Mouse (Mus musculus) small intestine, adult 2 months (tissue): ENCODE measurements at regions not wholly inside any gene's neighbourhood (a gene's known extent, or its start where the extent isn't known, plus 50 kb on each side); places are given as distances from the start of the nearest gene placed in this dataset.

ENCODE experiments used
- CTCF ChIP-seq: fragments of 200-500 bp; IDR thresholded peaks from 2 replicates; pipeline ENCODE4 v1.5.1; 2012; ENCODE audit warnings: low read depth, mild to moderate bottlenecking, control low read depth, inconsistent platforms, low read length, moderate library complexity, mixed read lengths; ENCODE audit not compliant: insufficient replicate concordance, insufficient read length; ENCODE audit errors: extremely low read depth
- POLR2A ChIP-seq: fragments of 200-500 bp; IDR thresholded peaks from 2 replicates; pipeline ENCODE4 v1.6.1; 2012; ENCODE audit warnings: low read depth, mild to moderate bottlenecking, control low read depth, inconsistent platforms, low read length, moderate library complexity

DNA sequence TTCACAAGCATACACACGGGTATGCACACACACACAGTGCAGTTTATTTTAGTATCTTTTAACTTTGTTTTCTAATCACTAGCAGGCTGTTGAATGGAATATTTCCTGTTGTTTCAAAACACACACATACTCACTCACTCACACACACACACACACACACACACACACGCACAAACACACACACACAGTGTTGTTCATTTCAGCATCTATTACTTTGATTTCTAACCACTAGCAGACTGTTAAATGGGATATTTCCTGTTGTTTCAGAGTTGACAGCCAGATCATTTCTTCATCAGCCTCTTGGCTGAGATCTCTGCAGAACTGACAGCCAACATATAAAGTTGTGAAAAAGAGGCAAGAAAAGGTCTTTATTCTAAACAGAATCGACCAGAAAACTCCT lies 150.9 kb downstream of the Map2k4 start:
- TF ChIP-seq POLR2A (no peak), CTCF (no peak)
